Comparison of ENCODE assay signal across 8 mouse cellular contexts in genomic region chr13:59145677-59146555, GRCm38 (mm10).
DNase-seq lines count a peak whose midpoint lies in the region; ATAC-seq lines count a peak whose summit lies in the region.

No protein-coding gene starts in this region.

- peak; percentile 61 to 72 for DNase-seq in kidney, postnatal 4 days
- DNase-seq in heart, postnatal 4 days = peak; percentile 69
- DNase-seq in left cerebral cortex, postnatal 25 days (ENCODE audit: low spot score in 2 of 2) = peak; percentile 91 to 99
- no peak for DNase-seq in urinary bladder, adult 2 months (ENCODE audit: low spot score)
- DNase-seq in urinary bladder, postnatal 14 days (ENCODE audit: low spot score) = no peak

- WGBS in kidney, embryonic 14.5 days = 67% methylated on average over 21 of the region's 21 CpGs
- 43% methylated on average over 21 of the region's 21 CpGs for WGBS in forebrain, embryonic 12.5 days
- WGBS in neural tube, embryonic 15.5 days = 40% methylated on average over 21 of the region's 21 CpGs

- intact Hi-C loops in left cerebral cortex, postnatal 25 days (cut with DNase I) = loop anchor here (1.0 to 10.0 kb wide), 7 partner anchors 54 to 337 kb away; no protein-coding TSS in a partner anchor

- H3K4me3 ChIP-seq in kidney, embryonic 14.5 days (ENCODE audit: low read length) = no peak overlapping the region
- no peak overlapping the region for H3K4me3 ChIP-seq in forebrain, embryonic 12.5 days (replicated peaks)
- H3K4me3 ChIP-seq in neural tube, embryonic 15.5 days (replicated peaks) = no peak overlapping the region

- no peaks in the 10 kb centered on the region for H3K4me1 ChIP-seq in kidney, embryonic 14.5 days (ENCODE audit: control insufficient read depth, insufficient read depth, low read length)
- H3K4me1 ChIP-seq in forebrain, embryonic 12.5 days = peaks cover 46% of the 10 kb centered on the region
- peaks cover 35% of the 10 kb centered on the region for H3K4me1 ChIP-seq in neural tube, embryonic 15.5 days

- no peaks in the 10 kb centered on the region for H3K9me3 ChIP-seq in kidney, embryonic 14.5 days (ENCODE audit: control insufficient read depth, low read length)
- H3K9me3 ChIP-seq in forebrain, embryonic 12.5 days = no peaks in the 10 kb centered on the region
- no peaks in the 10 kb centered on the region for H3K9me3 ChIP-seq in neural tube, embryonic 15.5 days (replicated peaks)

- H3K9ac ChIP-seq in kidney, embryonic 14.5 days (ENCODE audit: low read depth, low read length) = no peak overlapping the region
- H3K9ac ChIP-seq in forebrain, embryonic 12.5 days = no peak overlapping the region
- H3K9ac ChIP-seq in neural tube, embryonic 15.5 days (replicated peaks) = no peak overlapping the region

- ATAC-seq in kidney, embryonic 14.5 days (ENCODE audit: low FRiP score, low TSS enrichment) = no peak
- ATAC-seq in forebrain, embryonic 12.5 days (ENCODE audit: low FRiP score) = peak; percentile 63
- peak; percentile 71; the same call in 1 of the 2 replicates for ATAC-seq in neural tube, embryonic 15.5 days (ENCODE audit: low FRiP score)

- H3K27me3 ChIP-seq in kidney, embryonic 14.5 days (ENCODE audit: control insufficient read depth, insufficient read depth, low read length) = no peaks in the 10 kb centered on the region
- no peaks in the 10 kb centered on the region for H3K27me3 ChIP-seq in forebrain, embryonic 12.5 days
- H3K27me3 ChIP-seq in neural tube, embryonic 15.5 days (replicated peaks) = no peaks in the 10 kb centered on the region

- H3K27ac ChIP-seq in kidney, embryonic 14.5 days (ENCODE audit: low read depth, low read length) = no peak overlapping the region
- H3K27ac ChIP-seq in forebrain, embryonic 12.5 days = peak overlapping the region; percentile 84
- H3K27ac ChIP-seq in neural tube, embryonic 15.5 days (replicated peaks) = peak overlapping the region; percentile 10; the same call in 1 of the 2 replicates

- H3K4me2 ChIP-seq in kidney, embryonic 14.5 days (replicated peaks; ENCODE audit: low read depth, low read length) = no peak overlapping the region
- H3K4me2 ChIP-seq in forebrain, embryonic 12.5 days = peak overlapping the region; percentile 13
- peak overlapping the region; percentile 13; the same call in 1 of the 2 replicates for H3K4me2 ChIP-seq in neural tube, embryonic 15.5 days

- H3K36me3 ChIP-seq in kidney, embryonic 14.5 days (ENCODE audit: control insufficient read depth, insufficient read depth, low read length) = no peaks in the 10 kb centered on the region
- no peaks in the 10 kb centered on the region for H3K36me3 ChIP-seq in forebrain, embryonic 12.5 days (replicated peaks)
- no peaks in the 10 kb centered on the region for H3K36me3 ChIP-seq in neural tube, embryonic 15.5 days

Comparison
In these comparisons a context has a peak if more than half of its experiments do, and no peak if none do; other contexts are left out.
1. DNase-seq: peak in kidney, postnatal 4 days (2 of 2), heart, postnatal 4 days (single experiment) and left cerebral cortex, postnatal 25 days (2 of 2); none in urinary bladder, adult 2 months (single experiment) and urinary bladder, postnatal 14 days (single experiment).